Comparison of ENCODE assay signal across 10 mouse cellular contexts in the genomic region with DNA sequence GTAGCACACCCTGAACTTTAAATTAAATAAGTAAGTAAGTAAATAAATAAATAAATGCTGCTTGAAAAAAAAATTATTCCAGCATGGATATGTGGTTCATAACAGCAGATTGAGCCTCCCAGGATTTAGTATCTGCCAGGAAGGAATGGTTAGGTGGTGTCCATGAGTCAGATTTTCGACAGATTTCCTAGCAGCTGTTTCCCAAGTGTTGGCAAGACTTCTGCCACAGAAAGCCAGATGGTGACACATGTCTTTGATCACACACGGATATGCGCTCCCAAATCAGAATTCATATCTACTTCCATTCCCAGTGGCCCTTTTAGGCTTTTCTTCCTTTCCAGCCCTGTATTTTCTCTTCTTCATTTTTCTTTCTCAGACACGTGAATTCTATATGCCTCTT. TPM values are rescaled to one million over a fixed set of nuclear protein-coding genes. Genes with fewer than 3 reads are reported as not detected.
A peak's percentile ranks its signal among the peaks of the same experiment; 100 is the strongest.
DNase-seq lines count a peak whose midpoint lies in the region; ATAC-seq and TF ChIP-seq lines count a peak whose summit lies in the region.
"Had no signal": no experiment of that assay in that cellular context is flagged by ENCODE, and none has a peak within 500 bp of the region (broad histone marks: within the 10 kb centered on the region; RNA-seq: fewer than 3 reads in every experiment).

No protein-coding gene starts in this region.

- H3K9me3 ChIP-seq in MEL (replicated peaks; ENCODE audit: insufficient read depth, low read length) = no peaks in the 10 kb centered on the region
- no peaks in the 10 kb centered on the region for H3K9me3 ChIP-seq in forebrain, embryonic 16.5 days (ENCODE audit: control insufficient read depth, low read length)
- H3K9me3 ChIP-seq in liver, postnatal 0 days (ENCODE audit: low read length) = no peaks in the 10 kb centered on the region
- H3K9me3 ChIP-seq: G1E; lung, embryonic 15.5 days had no signal

- H3K79me2 ChIP-seq in MEL (ENCODE audit: control insufficient read depth, insufficient read depth, low read length, poor library complexity) = no peaks in the 10 kb centered on the region

- peaks cover 0 to 14% of the 10 kb centered on the region in 2 experiments; a peak in 2 of 4 replicates for H3K36me3 ChIP-seq in MEL (ENCODE audit: control insufficient read depth in 1 of 2, insufficient read depth in 2 of 2, low read length in 2 of 2)
- no peaks in the 10 kb centered on the region for H3K36me3 ChIP-seq in forebrain, embryonic 16.5 days (ENCODE audit: control insufficient read depth, insufficient read depth)
- no peaks in the 10 kb centered on the region for H3K36me3 ChIP-seq in liver, postnatal 0 days (replicated peaks; ENCODE audit: insufficient read depth, low read length)
- H3K36me3 ChIP-seq: lung, embryonic 15.5 days had no signal

- DNase-seq in heart, adult 18-20 months = peak; percentile 59 to 71
- DNase-seq in heart, adult 8-10 months (ENCODE audit: low spot score) = no peak
- DNase-seq in MEL (ENCODE audit: low read depth, low spot score) = no peak
- peak; percentile 68 for DNase-seq in left cerebral cortex, adult 11 months (ENCODE audit: low spot score)
- DNase-seq in ovary, postnatal 10 days (ENCODE audit: low spot score) = no peak
- no peak for DNase-seq in cerebellum, adult 8-10 months
- DNase-seq in liver, postnatal 0 days = no peak

- no peak for TF ChIP-seq EP300 in MEL (IDR thresholded peaks at IDR 0.05; ENCODE audit: low read depth in 1 of 2, low read length in 2 of 2)
- no peak for TF ChIP-seq EP300 in liver, postnatal 0 days (IDR thresholded peaks at IDR 0.05; ENCODE audit: low read depth)

- ATAC-seq in forebrain, embryonic 16.5 days = peak; percentile 59
- no peak for ATAC-seq in liver, postnatal 0 days

- H3K4me2 ChIP-seq in forebrain, embryonic 16.5 days (ENCODE audit: low read length) = no peak overlapping the region
- no peak overlapping the region for H3K4me2 ChIP-seq in liver, postnatal 0 days (ENCODE audit: low read depth, low read length)
- H3K4me2 ChIP-seq: lung, embryonic 15.5 days had no signal

- no peak for TF ChIP-seq CTCF in MEL (IDR thresholded peaks at IDR 0.05 in 2 of 3, conservative IDR thresholded peaks at IDR 0.05 in 1 of 3; ENCODE audit: control insufficient read depth in 1 of 3, insufficient read depth in 1 of 3, low read depth in 2 of 3, low read length in 3 of 3, poor library complexity in 1 of 3, severe bottlenecking in 1 of 3)
- no peak for TF ChIP-seq CTCF in liver, postnatal 0 days (IDR thresholded peaks at IDR 0.05; ENCODE audit: low read depth)

- TF ChIP-seq POLR2A in MEL (IDR thresholded peaks at IDR 0.05; ENCODE audit: control insufficient read depth in 1 of 2, insufficient read depth in 1 of 2, low read depth in 1 of 2, low read length in 2 of 2, poor library complexity in 1 of 2) = no peak

- no peaks in the 10 kb centered on the region for H3K27me3 ChIP-seq in MEL (ENCODE audit: control insufficient read depth in 1 of 2, insufficient read depth in 2 of 2, low read length in 2 of 2)
- no peaks in the 10 kb centered on the region for H3K27me3 ChIP-seq in forebrain, embryonic 16.5 days (replicated peaks; ENCODE audit: control insufficient read depth, insufficient read depth, low read length)
- H3K27me3 ChIP-seq in liver, postnatal 0 days (ENCODE audit: insufficient read depth, low read length) = no peaks in the 10 kb centered on the region
- H3K27me3 ChIP-seq: lung, embryonic 15.5 days had no signal

- WGBS in forebrain, embryonic 16.5 days = 52% methylated on average over 4 of the region's 4 CpGs
- 82% methylated on average over 4 of the region's 4 CpGs for WGBS in liver, postnatal 0 days (ENCODE audit: insufficient replicate concordance)

- H3K27ac ChIP-seq in MEL (ENCODE audit: control insufficient read depth, low read depth, low read length) = no peak overlapping the region
- H3K27ac ChIP-seq in forebrain, embryonic 16.5 days (ENCODE audit: low read length) = peak overlapping the region; percentile 77
- H3K27ac ChIP-seq in liver, postnatal 0 days (ENCODE audit: low read depth) = no peak overlapping the region
- H3K27ac ChIP-seq: lung, embryonic 15.5 days had no signal

- H3K4me1 ChIP-seq in MEL (ENCODE audit: control insufficient read depth in 1 of 2, insufficient read depth in 2 of 2, low read length in 2 of 2) = peaks cover 6 to 18% of the 10 kb centered on the region in 2 experiments
- peaks cover 19% of the 10 kb centered on the region for H3K4me1 ChIP-seq in forebrain, embryonic 16.5 days (replicated peaks; ENCODE audit: control insufficient read depth, insufficient read depth, low read length)
- H3K4me1 ChIP-seq in liver, postnatal 0 days (ENCODE audit: insufficient read depth) = peaks cover 29% of the 10 kb centered on the region

- no peak overlapping the region for H3K4me3 ChIP-seq in MEL (ENCODE audit: control insufficient read depth in 1 of 2, insufficient read depth in 1 of 2, low read depth in 2 of 2, low read length in 2 of 2)
- no peak overlapping the region for H3K4me3 ChIP-seq in forebrain, embryonic 16.5 days (replicated peaks; ENCODE audit: low read length)
- H3K4me3 ChIP-seq in liver, postnatal 0 days (ENCODE audit: low read depth, low read length) = no peak overlapping the region
- H3K4me3 ChIP-seq: lung, embryonic 15.5 days had no signal

- no peak for TF ChIP-seq RAD21 in MEL (IDR thresholded peaks at IDR 0.05; ENCODE audit: low read depth, low read length)

- H3K9ac ChIP-seq in MEL (ENCODE audit: control insufficient read depth, low read depth, low read length, poor library complexity, severe bottlenecking) = no peak overlapping the region
- no peak overlapping the region for H3K9ac ChIP-seq in forebrain, embryonic 16.5 days (replicated peaks; ENCODE audit: low read depth, low read length)
- H3K9ac ChIP-seq in liver, postnatal 0 days (replicated peaks) = no peak overlapping the region
- H3K9ac ChIP-seq: lung, embryonic 15.5 days had no signal

TF ChIP-seq in MEL, 35 proteins besides CTCF, POLR2A, EP300 and RAD21:
- TF ChIP-seq MEF2A (IDR thresholded peaks at IDR 0.05; ENCODE audit: extremely low read depth, insufficient replicate concordance, low read depth, low read length, poor library complexity, severe bottlenecking) (no peak), ZNF384 (IDR thresholded peaks at IDR 0.05; ENCODE audit: low read depth, low read length) (0 out of 2 replicates have a peak, but pooled peaks have one; percentile 17)
TF ChIP-seq in MEL: peak in this region for 1.

RNA-seq across cellular contexts. Expression of a gene that starts 28.5 kb away (rescaled TPM):
- 100 to 1,000 TPM; 156 to 159 TPM for total RNA-seq in heart, adult 18-20 months (2021)
- 100 to 1,000 TPM; 150 to 176 (median 163) TPM for total RNA-seq in heart, adult 8-10 months (2022)
- 118 and 128 TPM in 2 replicates for total RNA-seq in MEL (2012; rRNA removed)
- 10 to 100 TPM; 43.7 to 96.1 TPM for polyA plus RNA-seq in MEL (2012; ENCODE audit: insufficient read depth in 1 of 2, insufficient read length in 2 of 2, low read depth in 1 of 2, low replicate concordance in 2 of 2, missing spikeins in 1 of 2)
- 17.8 and 22.6 TPM in 2 replicates for polyA plus RNA-seq in forebrain, embryonic 16.5 days (2015; fragmentation: Nextera tagmentation; extraction: Ambion mirVana)
- 62.7 and 69.6 TPM in 2 replicates for polyA plus RNA-seq in liver, postnatal 0 days (2015; fragmentation: Nextera tagmentation; extraction: Ambion mirVana)

Comparison
In these comparisons a context has a peak if more than half of its experiments do, and no peak if none do; other contexts are left out.
1. DNase-seq: peak in heart, adult 18-20 months (2 of 2) and left cerebral cortex, adult 11 months (single experiment); none in heart, adult 8-10 months (single experiment), MEL (single experiment), ovary, postnatal 10 days (single experiment), cerebellum, adult 8-10 months (single experiment) and liver, postnatal 0 days (single experiment).